Mouse (Mus musculus): ENCODE results near the gene Rgl1.

DNA sequence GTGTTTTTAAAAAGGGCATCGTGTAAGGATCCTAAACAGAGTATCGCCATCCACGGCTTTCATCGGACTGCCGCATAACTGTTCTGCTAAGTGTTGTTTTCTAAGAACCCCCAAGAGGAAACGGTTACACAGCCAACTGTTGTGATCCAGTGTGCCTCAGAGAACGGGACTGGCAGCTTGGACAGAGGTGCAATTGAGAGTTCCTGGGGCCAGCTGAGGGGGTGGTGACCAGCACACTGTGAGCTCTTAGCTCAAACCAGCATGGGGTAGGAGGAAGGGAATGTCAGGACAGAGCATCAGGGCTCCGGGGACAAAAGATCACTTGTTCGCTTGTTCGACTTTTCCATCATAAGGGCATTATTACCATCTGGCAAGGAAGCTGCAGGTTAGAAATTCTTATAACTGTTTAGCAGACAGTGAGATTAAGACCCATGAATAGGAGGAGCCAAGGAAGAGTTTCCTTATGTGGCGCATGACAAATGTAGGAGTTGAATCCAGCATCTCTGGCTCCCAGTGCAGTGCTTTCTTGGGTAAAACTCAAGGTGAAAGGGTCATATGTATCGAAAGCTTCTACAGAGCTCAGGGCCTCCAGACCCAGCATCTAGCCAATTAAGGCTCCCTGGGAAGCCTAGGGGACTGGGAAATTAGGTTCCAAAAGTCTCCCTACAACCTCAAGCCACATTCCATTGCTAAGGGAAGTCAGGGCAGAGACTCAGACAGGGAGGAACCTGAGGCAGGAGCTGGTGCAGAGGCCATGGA, 26.8 kb upstream of the Rgl1 start:
- TF ChIP-seq POLR2A (IDR thresholded peaks at IDR 0.05; ENCODE audit: low read depth, low read length) (no peak), CTCF (IDR thresholded peaks at IDR 0.05; ENCODE audit: extremely low read depth, insufficient read length, insufficient replicate concordance, low read depth, low read length) (no peak)
